Mouse (Mus musculus) embryonic fibroblast, embryonic 13.5 days (primary cell): ENCODE data around the gene Klf13.

Source experiments
- CTCF ChIP-seq: IDR thresholded peaks from 2 replicates; pipeline ENCODE4 v1.5.1; 2011; ENCODE audit warnings: mild to moderate bottlenecking, control low read depth, low read length, moderate library complexity, borderline replicate concordance; ENCODE audit not compliant: insufficient read depth
- POLR2A ChIP-seq: IDR thresholded peaks from 2 replicates; pipeline ENCODE4 v1.6.1; 2011; ENCODE audit warnings: low read depth, mild to moderate bottlenecking, control low read depth, low read length, moderate library complexity

DNA sequence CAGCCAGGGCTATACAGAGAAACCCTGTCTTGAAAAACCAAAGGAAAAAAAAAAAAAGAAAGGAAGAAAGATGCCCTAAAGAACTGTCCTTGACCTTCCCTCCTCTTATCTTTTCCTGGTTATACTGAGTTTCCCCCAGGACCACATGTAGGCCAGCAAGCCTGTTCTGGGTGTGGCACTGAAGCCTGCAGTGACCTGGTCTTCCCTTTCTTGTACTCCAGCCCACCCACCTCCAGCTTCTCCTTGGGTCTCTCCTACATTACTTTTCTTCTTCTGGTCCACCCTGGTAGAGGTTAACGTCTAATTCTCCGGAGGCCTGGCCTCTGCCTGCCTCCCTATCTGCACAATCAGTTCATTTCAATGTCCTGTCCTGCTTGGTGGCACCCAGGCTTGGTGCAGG lies 16.7 kb upstream of the Klf13 start:
- TF ChIP-seq CTCF (no peak), POLR2A (no peak)
